Mouse (Mus musculus): ENCODE measurements around the gene Gm21969. TPM values are rescaled to one million over a fixed set of nuclear protein-coding genes. Genes with fewer than 3 reads are reported as not detected.

Gene Gm21969
- polyA plus RNA-seq, 1 experiment from 2014 or later: not detected

DNA sequence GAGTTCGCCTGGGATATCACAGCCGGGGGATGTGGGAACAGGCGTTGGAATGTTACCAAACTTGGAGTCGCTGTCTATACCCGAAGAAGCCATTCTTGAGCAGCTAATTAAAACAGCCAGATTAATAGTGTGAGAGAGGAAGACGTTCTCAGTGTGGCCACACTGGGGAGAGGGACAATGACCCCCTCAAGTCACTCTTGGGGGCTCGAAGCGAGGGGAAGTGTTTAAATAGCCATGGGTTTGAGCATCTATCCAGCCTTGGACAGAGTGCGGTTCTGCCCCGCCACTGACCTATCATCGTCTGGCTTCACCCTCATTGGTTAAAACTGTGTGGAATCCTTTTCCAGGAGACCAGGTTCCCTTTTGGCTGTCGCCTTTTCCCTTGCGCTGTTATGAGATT is 4.6 kb upstream of the Gm21969 start:
- Histone ChIP-seq H3K27me3 (ENCODE audit: insufficient read depth, low read length) (no peaks in the 10 kb centered on the region), H3K36me3 (ENCODE audit: insufficient read depth, low read length) (no peaks in the 10 kb centered on the region), H3K4me2 (ENCODE audit: low read length) (peak overlapping the region; percentile 49), H3K4me1 (replicated peaks; ENCODE audit: insufficient read depth, low read length) (peaks cover 51% of the 10 kb centered on the region), H3K4me3 (replicated peaks; ENCODE audit: low read depth, low read length) (no peak overlapping the region), H3K9me3 (replicated peaks; ENCODE audit: low read length) (no peaks in the 10 kb centered on the region), H3K27ac (peak overlapping the region; percentile 92), H3K9ac (ENCODE audit: low read depth, low read length) (0 out of 2 replicates have a peak overlapping the region, but pooled peaks have one; percentile 19)
- no peak for TF ChIP-seq CTCF (IDR thresholded peaks at IDR 0.05; ENCODE audit: low read depth)
- no peak for ATAC-seq (replicated peaks; ENCODE audit: low FRiP score, low read depth)
- DNase-seq (ENCODE audit: low spot score): no peak
- WGBS: 21% methylated on average over 13 of the region's 13 CpGs

- ATAC-seq (replicated peaks; ENCODE audit: low FRiP score, low read depth) (peak; percentile 88), DNase-seq (ENCODE audit: low spot score) (peak; percentile 98)
- Histone ChIP-seq H3K4me3 (replicated peaks; ENCODE audit: low read depth, low read length) (peak overlapping the region; percentile 16; the same call in 1 of the 2 replicates), H3K4me2 (ENCODE audit: low read length) (peak overlapping the region; percentile 49), H3K27ac (peak overlapping the region; percentile 92), H3K9ac (ENCODE audit: low read depth, low read length) (peak overlapping the region; percentile 37; the same call in 1 of the 2 replicates), H3K9me3 (replicated peaks; ENCODE audit: low read length) (no peaks in the 10 kb centered on the region), H3K36me3 (ENCODE audit: insufficient read depth, low read length) (no peaks in the 10 kb centered on the region), H3K4me1 (replicated peaks; ENCODE audit: insufficient read depth, low read length) (peaks cover 51% of the 10 kb centered on the region), H3K27me3 (ENCODE audit: insufficient read depth, low read length) (no peaks in the 10 kb centered on the region)
- WGBS: under 1% methylated on average over 12 of the region's 12 CpGs
- TF ChIP-seq CTCF (IDR thresholded peaks at IDR 0.05; ENCODE audit: low read depth): peak; percentile 30; the same call in 1 of the 2 replicates
These were observed 4.0 kb upstream of the Gm21969 start for GRCm38 (mm10) chr4:139598950-139599518.

DNA sequence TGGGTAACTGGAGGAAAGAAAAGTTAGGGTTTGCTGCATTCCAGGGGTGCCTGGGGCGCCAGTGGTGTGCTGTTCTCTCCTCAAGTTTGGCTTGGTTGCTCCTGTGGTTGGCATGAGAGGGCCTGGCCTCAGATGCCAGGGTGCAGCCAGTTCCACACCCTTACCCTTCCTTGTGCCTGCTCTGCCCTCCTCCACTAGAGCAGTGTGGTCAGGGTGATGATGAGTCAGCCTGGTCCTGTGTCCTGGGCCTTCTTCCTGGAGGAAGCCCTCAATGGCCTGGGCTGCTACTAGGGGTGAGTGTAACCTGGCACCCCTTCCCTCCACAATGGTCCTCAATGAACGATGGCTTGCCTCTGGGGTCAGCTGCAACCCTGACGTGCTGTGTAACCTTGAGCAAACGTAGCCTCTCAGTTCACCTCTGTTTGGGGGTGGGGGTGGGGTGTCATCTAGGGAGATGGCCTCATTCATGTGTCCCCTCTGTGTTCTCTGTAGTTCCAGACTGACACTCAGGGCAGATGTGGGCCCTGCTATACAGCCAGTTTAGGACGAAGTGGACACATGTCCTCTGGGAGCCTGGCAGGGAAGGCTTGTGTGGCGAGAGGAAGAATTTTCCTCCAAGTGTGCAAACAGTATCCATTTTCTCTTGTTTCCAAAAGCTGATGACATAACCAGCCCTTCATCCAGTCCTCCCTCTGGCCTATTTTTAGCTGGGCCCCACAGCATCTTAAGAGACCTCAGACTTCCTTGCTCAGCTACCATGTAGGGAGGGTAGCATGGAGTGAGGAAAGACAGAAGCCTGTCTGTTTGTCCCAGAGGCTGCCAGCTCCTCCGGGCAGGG is 1.2 kb upstream of the Gm21969 start:
- H3K9ac ChIP-seq (ENCODE audit: low read depth, low read length): no peak overlapping the region
- no peaks in the 10 kb centered on the region for H3K9me3 ChIP-seq (replicated peaks; ENCODE audit: low read length)
- peaks cover 17% of the 10 kb centered on the region for H3K36me3 ChIP-seq (ENCODE audit: insufficient read depth, low read length)
- TF ChIP-seq CTCF (IDR thresholded peaks at IDR 0.05; ENCODE audit: low read depth): no peak
- H3K4me2 ChIP-seq (ENCODE audit: low read length): no peak overlapping the region
- DNase-seq (ENCODE audit: low spot score): peak; percentile 30
- H3K4me3 ChIP-seq (replicated peaks; ENCODE audit: low read depth, low read length): no peak overlapping the region
- no peak for ATAC-seq (replicated peaks; ENCODE audit: low FRiP score, low read depth)
- H3K4me1 ChIP-seq (replicated peaks; ENCODE audit: insufficient read depth, low read length): peaks cover 37% of the 10 kb centered on the region
- H3K27ac ChIP-seq: peak overlapping the region; percentile 75
- 50% methylated on average over 7 of the region's 7 CpGs for WGBS
- H3K27me3 ChIP-seq (ENCODE audit: insufficient read depth, low read length): no peaks in the 10 kb centered on the region

- DNase-seq (ENCODE audit: low spot score): no peak
- no peak overlapping the region for H3K27ac ChIP-seq
- TF ChIP-seq CTCF (IDR thresholded peaks at IDR 0.05; ENCODE audit: low read depth): no peak
- ATAC-seq (replicated peaks; ENCODE audit: low FRiP score, low read depth): no peak
- WGBS: 82% methylated on average over 11 of the region's 11 CpGs
- H3K4me2 ChIP-seq (ENCODE audit: low read length): no peak overlapping the region
- H3K4me1 ChIP-seq (replicated peaks; ENCODE audit: insufficient read depth, low read length): peaks cover 11% of the 10 kb centered on the region
- H3K27me3 ChIP-seq (ENCODE audit: insufficient read depth, low read length): no peaks in the 10 kb centered on the region
- no peak overlapping the region for H3K4me3 ChIP-seq (replicated peaks; ENCODE audit: low read depth, low read length)
- no peaks in the 10 kb centered on the region for H3K9me3 ChIP-seq (replicated peaks; ENCODE audit: low read length)
- no peak overlapping the region for H3K9ac ChIP-seq (ENCODE audit: low read depth, low read length)
- H3K36me3 ChIP-seq (ENCODE audit: insufficient read depth, low read length): peaks cover 24% of the 10 kb centered on the region
These were observed 2.2 kb downstream of the Gm21969 start for GRCm38 (mm10) chr4:139605216-139605615.

DNA sequence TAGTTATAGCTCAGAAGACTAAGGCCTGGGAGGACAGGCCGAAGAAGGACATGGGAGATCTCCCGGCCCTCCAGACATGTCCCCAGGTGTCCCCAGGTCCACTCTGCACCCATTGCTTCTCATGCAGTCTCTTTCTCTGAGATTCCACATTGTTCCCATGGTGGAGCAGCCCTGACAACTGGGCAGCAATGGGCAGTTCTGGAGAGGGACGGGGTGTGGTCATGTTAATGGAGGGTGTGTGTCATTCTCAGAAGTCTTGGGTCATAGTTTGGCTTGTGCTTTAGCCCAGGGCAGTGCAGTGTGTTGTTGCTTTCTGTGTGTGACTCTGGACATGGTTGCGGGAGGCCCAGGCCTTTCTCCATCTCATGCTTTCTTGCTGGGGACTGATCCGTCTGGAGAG is 3.7 kb downstream of the Gm21969 start:
- Histone ChIP-seq H3K27ac (no peak overlapping the region), H3K4me3 (replicated peaks; ENCODE audit: low read depth, low read length) (no peak overlapping the region), H3K9ac (ENCODE audit: low read depth, low read length) (no peak overlapping the region), H3K27me3 (ENCODE audit: insufficient read depth, low read length) (no peaks in the 10 kb centered on the region), H3K4me1 (replicated peaks; ENCODE audit: insufficient read depth, low read length) (peaks cover 6% of the 10 kb centered on the region), H3K36me3 (ENCODE audit: insufficient read depth, low read length) (peaks cover 24% of the 10 kb centered on the region), H3K4me2 (ENCODE audit: low read length) (no peak overlapping the region), H3K9me3 (replicated peaks; ENCODE audit: low read length) (no peaks in the 10 kb centered on the region)
- DNase-seq (ENCODE audit: low spot score) (no peak), ATAC-seq (replicated peaks; ENCODE audit: low FRiP score, low read depth) (no peak)
- TF ChIP-seq CTCF (IDR thresholded peaks at IDR 0.05; ENCODE audit: low read depth): no peak
- 96% methylated on average over 5 of the region's 5 CpGs for WGBS

- TF ChIP-seq CTCF (IDR thresholded peaks at IDR 0.05; ENCODE audit: low read depth): no peak
- Histone ChIP-seq H3K4me2 (ENCODE audit: low read length) (no peak overlapping the region), H3K4me1 (replicated peaks; ENCODE audit: insufficient read depth, low read length) (no peaks in the 10 kb centered on the region), H3K27ac (no peak overlapping the region), H3K9ac (ENCODE audit: low read depth, low read length) (no peak overlapping the region), H3K27me3 (ENCODE audit: insufficient read depth, low read length) (no peaks in the 10 kb centered on the region), H3K9me3 (replicated peaks; ENCODE audit: low read length) (no peaks in the 10 kb centered on the region), H3K36me3 (ENCODE audit: insufficient read depth, low read length) (peaks cover 35% of the 10 kb centered on the region), H3K4me3 (replicated peaks; ENCODE audit: low read depth, low read length) (no peak overlapping the region)
- ATAC-seq (replicated peaks; ENCODE audit: low FRiP score, low read depth) (no peak), DNase-seq (ENCODE audit: low spot score) (no peak)
- 62% methylated on average over 4 of the region's 4 CpGs for WGBS
These were observed 6.0 kb downstream of the Gm21969 start for GRCm38 (mm10) chr4:139608975-139609374.
